Mouse (Mus musculus): ENCODE data around the gene Mthfd2l.

Gene Mthfd2l

DNA sequence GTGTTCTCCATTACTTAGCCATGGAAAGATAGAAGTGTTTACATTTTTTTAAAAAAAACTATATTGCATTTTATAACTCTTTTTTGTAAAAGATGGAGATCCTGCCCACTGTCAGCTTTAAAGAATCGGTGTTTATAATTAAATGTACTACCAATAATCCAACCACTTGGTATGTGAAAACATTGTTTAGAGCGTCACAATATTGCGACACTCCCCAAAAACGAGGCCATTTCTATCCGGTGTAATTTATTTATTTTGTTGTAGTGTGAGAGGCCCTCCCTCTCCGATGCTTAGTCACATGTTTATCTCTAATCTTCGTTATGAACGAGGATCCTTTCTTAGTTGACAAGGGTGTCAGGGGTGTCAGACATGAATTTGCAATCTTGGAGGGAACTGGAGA, 117.5 kb downstream of the Mthfd2l start:
- no peak for DNase-seq (ENCODE audit: inconsistent ontology term)
